Mouse (Mus musculus): ENCODE measurements at regions not wholly inside any gene's neighbourhood (a gene's known extent, or its start where the extent isn't known, plus 50 kb on each side); places are given as distances from the start of the nearest gene placed in this dataset.

GRCm38 (mm10) chr6:93011906-93012305, 68.6 kb upstream of the Adamts9 start:
- DNase-seq = no peak

DNA sequence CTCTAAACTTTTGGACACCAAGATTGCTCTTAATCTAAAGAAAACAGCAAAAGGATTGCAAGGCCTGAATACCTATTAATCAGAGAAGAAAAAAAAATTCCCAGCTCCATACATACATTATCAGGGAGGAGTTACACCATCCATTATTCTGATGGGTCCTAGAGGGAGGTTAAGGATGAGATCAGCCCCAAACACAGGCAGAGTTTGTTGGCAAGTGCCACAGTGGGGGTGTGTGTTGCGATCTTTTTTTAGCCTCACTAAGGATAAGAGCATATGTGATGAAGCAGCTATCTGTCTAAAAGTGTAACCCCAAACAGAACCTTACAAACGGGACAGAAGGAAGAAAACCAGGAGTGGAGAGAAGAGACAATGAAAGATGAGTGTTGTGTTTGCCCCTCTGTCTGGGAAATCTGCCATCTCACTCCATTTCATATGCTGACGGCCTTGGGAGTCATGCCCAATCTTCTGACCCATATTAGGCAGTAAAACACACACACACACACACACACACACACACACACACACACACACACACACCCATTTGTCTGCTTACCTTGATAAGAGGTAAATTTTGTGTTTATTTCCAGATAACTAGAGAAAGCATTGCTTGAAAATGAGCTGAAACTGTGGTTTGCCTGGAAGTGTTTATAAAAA, 61.4 kb upstream of the Adamts9 start:
- DNase-seq = no peak

DNA sequence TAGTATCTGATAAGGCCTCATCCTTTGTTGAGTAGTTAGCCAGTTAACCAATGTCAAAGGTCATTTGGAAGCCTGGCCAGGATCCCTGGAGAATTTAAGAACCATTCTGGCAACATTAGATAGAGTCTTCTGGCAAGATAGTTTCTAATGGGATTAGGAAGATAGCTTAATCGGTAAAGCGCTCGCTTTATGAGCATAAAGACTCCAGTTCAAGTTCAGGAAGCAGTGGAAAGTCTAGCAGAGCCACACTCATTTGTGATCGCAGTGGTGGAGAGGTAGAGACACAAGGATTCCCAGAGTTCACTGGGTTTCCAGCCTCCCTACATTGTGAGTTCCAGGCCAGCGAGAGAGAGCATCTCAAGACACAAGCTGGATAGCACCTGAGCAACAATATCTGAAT, 60.5 kb upstream of the Adamts9 start:
- no peak for DNase-seq

DNA sequence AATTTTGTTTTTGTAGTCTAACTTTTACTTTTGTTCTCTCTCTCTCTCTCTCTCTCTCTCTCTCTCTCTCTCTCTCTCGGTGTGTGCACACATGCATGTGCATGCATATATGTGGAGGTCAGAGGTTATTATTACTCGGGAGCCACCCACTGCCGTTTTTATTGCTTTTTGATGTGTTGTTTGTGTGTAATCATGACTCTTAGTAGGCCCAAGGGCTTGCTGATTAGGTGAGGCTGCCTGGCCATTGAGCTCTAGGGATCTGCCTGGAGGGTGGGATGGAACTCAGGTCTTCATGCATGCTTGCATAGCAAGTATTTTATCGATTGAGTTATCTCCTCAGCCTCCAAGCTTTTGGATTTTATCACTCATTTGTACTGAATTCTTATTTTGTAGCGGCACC, 50.4 kb upstream of the Adamts9 start:
- DNase-seq = no peak

Measured in lung, adult 18-20 months (tissue).